Mouse (Mus musculus): Measurements from ENCODE around the gene Ccdc74a. TPM values are rescaled to one million over a fixed set of nuclear protein-coding genes. Genes with fewer than 3 reads are reported as not detected.

The Ccdc74a gene
- total RNA-seq, 2 experiments from 2014 or later: 22.3 to 26.4 TPM

DNA sequence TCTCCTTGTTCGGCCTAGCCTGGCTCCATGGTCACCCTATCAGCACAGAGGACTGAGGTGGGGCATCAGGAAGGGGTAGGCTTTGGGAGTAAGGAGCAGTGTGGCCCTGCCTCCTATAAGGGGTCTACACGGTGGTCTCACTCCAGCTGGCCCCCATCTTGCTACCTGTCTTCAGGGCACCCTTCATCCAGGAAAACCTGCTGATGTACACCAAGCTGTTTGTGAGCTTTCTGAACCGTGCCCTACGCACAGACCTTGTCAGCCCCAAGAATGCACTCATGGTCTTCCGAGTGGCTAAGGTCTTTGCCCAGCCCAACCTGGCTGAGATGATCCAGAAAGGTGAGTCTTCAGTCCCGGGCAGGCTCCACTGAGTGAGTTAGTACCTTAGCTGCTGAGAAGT is 6.3 kb upstream of the Ccdc74a start:
- intact Hi-C loops (cut with DNase I): no loop called here

DNA sequence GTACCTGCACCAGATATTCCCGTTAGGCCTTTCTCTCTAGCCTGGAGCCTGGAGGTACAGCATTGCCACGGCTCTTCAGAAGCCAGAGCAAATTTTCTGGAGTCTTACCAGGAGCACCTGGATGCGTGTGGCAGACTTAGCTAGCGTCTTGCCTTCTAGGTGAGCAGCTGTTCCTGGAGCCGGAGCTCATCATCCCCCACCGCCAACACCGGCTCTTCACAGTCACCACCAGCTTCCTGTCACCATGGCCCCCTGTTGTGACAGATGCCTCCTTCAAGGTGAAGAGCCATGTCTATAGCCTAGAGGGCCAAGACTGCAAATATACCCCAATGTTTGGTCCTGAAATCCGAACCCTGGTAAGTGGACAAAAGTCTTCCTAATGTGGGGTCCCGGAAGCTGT is 5.6 kb upstream of the Ccdc74a start:
- no peak for DNase-seq (ENCODE audit: low spot score in 2 of 2)
- intact Hi-C loops (cut with DNase I): no loop called here

More for the DNA sequence above, 6.3 kb upstream of the Ccdc74a start:
- DNase-seq (ENCODE audit: low spot score in 2 of 2): no peak

GRCm38 (mm10) chr16:17641301-17641700 is 5.0 kb upstream of the Ccdc74a start:
- intact Hi-C loops (cut with DNase I): no loop called here
- DNase-seq (ENCODE audit: low spot score in 2 of 2): no peak

DNA sequence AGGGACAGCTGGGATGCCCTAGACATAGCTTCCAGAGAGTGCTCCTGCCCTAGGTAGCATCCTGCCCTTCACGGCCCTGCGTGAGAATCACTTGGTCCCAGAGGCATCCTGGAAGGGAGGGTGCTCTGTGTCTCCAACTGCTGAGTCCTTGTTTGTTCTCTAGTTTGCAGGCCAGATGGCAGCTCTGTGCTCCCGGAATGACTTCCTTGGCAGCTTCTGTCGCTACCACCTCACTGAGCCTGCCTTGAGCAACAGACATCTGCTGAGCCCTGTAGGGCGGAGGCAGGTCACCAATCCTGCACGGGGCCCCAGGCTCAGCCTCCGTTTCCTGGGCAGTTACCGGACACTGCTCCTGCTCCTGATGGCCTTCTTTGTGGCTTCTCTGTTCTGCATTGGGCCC is 4.0 kb upstream of the Ccdc74a start:
- intact Hi-C loops (cut with DNase I): no loop called here
- DNase-seq (ENCODE audit: low spot score in 2 of 2): peak in 1 of 2 experiments; percentile 33

DNA sequence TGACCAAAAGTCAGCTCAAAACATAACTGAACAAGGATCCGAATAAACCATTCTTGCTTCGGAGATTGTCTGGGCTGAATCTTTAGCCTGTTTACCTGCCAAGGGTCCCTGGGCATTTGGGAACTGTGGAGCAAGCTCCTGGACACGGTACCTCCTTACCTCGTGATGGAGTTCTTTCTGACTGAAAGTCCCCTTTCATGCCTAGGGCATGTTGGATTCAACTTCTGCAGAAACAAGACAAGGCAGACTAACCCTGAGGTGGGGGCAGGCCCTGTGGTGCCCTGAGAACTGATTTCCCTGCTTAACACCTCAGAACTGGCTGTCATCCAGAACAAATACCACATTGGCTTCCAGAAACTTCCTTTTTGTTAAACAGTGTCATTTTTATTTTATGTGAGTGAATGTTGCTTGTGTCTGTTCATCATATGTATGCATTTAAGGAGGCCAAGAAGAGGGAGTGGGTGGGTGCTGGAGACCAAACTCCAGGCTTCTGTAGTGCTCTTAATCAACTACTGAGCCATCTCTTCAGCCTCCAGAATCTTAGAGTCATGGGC is 2.8 kb upstream of the Ccdc74a start:
- intact Hi-C loops (cut with DNase I): no loop called here

GRCm38 (mm10) chr16:17647156-17647555 is 886 bp downstream of the Ccdc74a start:
- intact Hi-C loops (cut with DNase I): no loop called here
- DNase-seq (ENCODE audit: low spot score in 2 of 2): no peak

More for the DNA sequence above, 2.8 kb upstream of the Ccdc74a start:
- peak in 1 of 2 experiments; percentile 35 for DNase-seq (ENCODE audit: low spot score in 2 of 2)

GRCm38 (mm10) chr16:17647566-17648340 is 1.5 kb downstream of the Ccdc74a start:
- DNase-seq (ENCODE audit: low spot score in 2 of 2): no peak
- intact Hi-C loops (cut with DNase I): no loop called here

DNA sequence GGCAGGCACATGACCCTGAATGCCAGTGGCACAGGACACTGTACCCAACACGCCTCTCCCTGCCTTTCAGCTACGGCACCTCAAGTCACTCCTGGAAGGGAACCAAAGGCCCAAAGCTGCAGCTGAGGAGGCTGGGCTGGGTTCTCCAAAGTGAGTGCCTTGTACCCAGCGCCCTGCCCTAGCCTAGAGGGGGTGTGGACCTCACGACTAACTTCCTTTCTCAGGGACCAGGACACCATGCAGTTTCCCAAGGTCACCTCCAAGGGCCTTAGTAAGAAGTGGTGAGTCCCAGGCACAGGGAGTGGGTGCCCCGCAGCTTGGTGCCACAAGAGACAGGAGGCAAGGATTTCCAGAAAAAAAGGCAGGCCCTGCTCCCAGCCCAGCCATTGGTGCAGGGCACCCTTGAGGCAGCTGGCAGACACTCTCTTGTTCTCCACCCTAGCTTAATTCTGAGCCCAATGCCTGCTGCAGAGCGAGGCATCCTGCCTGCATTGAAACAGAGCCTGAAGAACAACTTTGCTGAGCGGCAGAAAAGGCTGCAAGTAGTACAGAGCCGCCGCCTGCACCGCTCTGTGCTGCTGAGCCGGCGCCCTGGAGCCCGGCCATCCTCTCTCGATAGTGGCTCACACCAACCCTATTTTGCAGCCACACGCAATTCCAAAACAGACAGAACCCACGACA is 3.8 kb downstream of the Ccdc74a start:
- peak; percentile 35 to 45 for DNase-seq (ENCODE audit: low spot score in 2 of 2)
- intact Hi-C loops (cut with DNase I): no loop called here

GRCm38 (mm10) chr16:17650711-17651110 is 4.4 kb downstream of the Ccdc74a start:
- intact Hi-C loops (cut with DNase I): no loop called here
- no peak for DNase-seq (ENCODE audit: low spot score in 2 of 2)

GRCm38 (mm10) chr16:17652607-17653006 is 6.3 kb downstream of the Ccdc74a start:
- intact Hi-C loops (cut with DNase I): no loop called here
- no peak for DNase-seq (ENCODE audit: low spot score in 2 of 2)

DNA sequence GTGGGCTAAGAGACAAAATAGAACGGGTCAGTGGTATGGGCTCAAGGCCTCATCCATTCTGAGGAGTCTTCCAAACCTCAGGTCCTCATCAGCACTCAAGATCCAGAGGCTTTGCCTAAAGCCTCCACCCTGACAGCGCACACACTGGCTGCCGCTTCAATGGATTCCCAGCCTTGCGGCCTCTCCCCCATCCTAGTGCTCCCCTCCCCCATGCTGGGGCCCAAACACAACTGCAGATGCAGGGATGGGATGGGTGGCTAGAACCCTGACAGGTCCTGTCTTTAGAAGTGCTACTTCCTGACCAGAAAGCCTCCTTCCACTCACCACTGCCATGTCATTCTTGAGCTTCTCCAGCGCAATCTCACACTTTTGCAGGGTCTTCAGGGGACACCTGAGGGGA is 7.3 kb downstream of the Ccdc74a start:
- DNase-seq (ENCODE audit: low spot score in 2 of 2): no peak
- intact Hi-C loops (cut with DNase I): no loop called here

DNA sequence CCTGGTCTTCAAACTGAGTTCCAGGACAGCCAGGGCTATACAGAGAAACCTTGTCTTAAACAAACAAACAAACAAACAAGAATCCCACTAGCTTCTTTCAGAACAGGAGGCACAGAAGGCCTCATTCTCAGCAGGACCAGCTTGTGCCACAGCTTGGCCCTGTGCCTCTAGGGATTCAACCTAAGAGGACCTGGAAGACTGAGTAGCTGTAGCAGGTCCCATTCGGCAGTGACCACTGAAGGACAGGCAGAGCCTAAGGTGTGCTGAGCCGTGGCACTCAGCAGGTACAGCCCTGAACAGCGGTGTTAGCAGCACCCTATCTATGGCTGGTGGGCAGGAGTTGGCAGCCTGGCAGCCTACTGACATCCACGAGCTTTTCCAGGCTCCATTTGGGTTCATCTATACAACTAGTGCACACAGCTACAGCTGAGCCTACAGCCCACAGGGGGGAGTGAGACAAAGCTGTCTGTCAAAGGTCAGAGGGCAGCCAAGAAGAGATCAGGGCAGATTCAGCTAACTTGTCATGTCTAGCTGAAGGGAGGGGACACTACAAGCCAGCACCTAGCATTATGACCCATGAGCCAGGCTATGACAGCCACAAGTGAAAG is 8.0 kb downstream of the Ccdc74a start:
- no peak for DNase-seq (ENCODE audit: low spot score in 2 of 2)
- intact Hi-C loops (cut with DNase I): no loop called here

- DNase-seq (ENCODE audit: low spot score in 2 of 2): no peak
- intact Hi-C loops (cut with DNase I): no loop called here
These were observed 10.1 kb downstream of the Ccdc74a start for GRCm38 (mm10) chr16:17656212-17656871.

DNA sequence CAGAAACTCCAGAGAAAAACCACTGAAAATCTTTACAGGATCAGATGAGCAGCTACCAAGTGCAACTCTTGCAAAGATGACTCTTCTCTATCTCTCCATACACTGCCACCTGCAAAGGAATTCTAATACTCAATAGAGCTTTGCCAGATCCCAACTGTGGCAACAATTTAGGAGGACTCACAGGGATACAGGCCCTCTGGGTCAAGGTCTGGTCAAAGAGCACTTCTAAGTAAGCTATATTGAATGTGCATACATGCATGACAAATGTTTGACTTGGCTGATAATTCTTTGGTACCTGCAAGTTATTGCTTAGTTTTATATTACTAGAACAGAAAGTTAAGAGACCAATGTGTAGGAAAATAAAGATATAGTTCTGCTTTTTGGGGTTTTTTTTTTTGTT is 19.3 kb downstream of the Ccdc74a start:
- intact Hi-C loops (cut with DNase I): no loop called here
- no peak for DNase-seq (ENCODE audit: low spot score in 2 of 2)

DNA sequence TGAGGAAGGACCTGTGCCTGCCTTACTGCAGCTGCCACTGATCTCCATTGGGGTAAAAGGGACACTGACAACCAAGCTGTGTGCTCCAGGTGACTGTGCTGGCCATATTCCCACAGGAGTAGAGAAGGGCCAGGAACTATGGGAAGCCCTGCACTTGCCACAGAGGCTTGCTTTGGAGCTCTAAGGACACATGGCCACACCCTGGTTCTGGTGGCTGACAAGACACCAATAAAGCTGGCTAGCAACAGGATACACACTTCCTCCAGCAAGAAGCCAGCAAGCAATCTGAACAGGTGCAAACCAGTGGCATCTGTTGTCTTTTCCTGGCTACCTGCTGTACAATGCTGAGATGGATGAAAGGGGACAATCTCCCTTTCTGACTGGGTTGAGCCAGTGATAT is 23.6 kb downstream of the Ccdc74a start:
- intact Hi-C loops (cut with DNase I): no loop called here
- no peak for DNase-seq (ENCODE audit: low spot score in 2 of 2)

GRCm38 (mm10) chr16:17694860-17695259 is 48.6 kb downstream of the Ccdc74a start:
- DNase-seq (ENCODE audit: low spot score in 2 of 2): no peak
- intact Hi-C loops (cut with DNase I): no loop called here

Data from left cerebral cortex, postnatal 25 days (tissue).